Comparison of ENCODE assay signal across 14 mouse cellular contexts in genomic region chr2:27352720-27353119, GRCm38 (mm10).
DNase-seq lines count a peak whose midpoint lies in the region; ATAC-seq and TF ChIP-seq lines count a peak whose summit lies in the region.
"Had no signal": no experiment of that assay in that cellular context is flagged by ENCODE, and none has a peak within 500 bp of the region (broad histone marks: within the 10 kb centered on the region; RNA-seq: fewer than 3 reads in every experiment).

No protein-coding gene starts in this region.

- no peak overlapping the region for H3K27ac ChIP-seq in forebrain, postnatal 0 days (ENCODE audit: low read depth, low read length)
- no peak overlapping the region for H3K27ac ChIP-seq in forebrain, embryonic 10.5 days
- H3K27ac ChIP-seq in hindbrain, embryonic 11.5 days (ENCODE audit: low read depth, low read length) = no peak overlapping the region; the same call in 1 of the 2 replicates
- no peak overlapping the region for H3K27ac ChIP-seq in midbrain, embryonic 16.5 days (ENCODE audit: low read length)
- no peak overlapping the region for H3K27ac ChIP-seq in heart, embryonic 11.5 days (ENCODE audit: low read depth, low read length)
- H3K27ac ChIP-seq: gastrocnemius, adult 2 months; limb, embryonic 13.5 days had no signal

- WGBS in forebrain, postnatal 0 days = 62% methylated on average over 8 of the region's 8 CpGs
- 90% methylated on average over 8 of the region's 8 CpGs for WGBS in forebrain, embryonic 10.5 days
- WGBS in hindbrain, embryonic 11.5 days = 80% methylated on average over 8 of the region's 8 CpGs
- 72% methylated on average over 8 of the region's 8 CpGs for WGBS in midbrain, embryonic 16.5 days
- WGBS in heart, embryonic 11.5 days (ENCODE audit: insufficient replicate concordance) = 82% methylated on average over 8 of the region's 8 CpGs

- H3K36me3 ChIP-seq in forebrain, postnatal 0 days (ENCODE audit: insufficient read depth) = no peaks in the 10 kb centered on the region
- peaks cover 30% of the 10 kb centered on the region for H3K36me3 ChIP-seq in forebrain, embryonic 10.5 days (replicated peaks)
- H3K36me3 ChIP-seq in hindbrain, embryonic 11.5 days (ENCODE audit: control insufficient read depth, insufficient read depth, low read length) = no peaks in the 10 kb centered on the region
- no peaks in the 10 kb centered on the region for H3K36me3 ChIP-seq in midbrain, embryonic 16.5 days (ENCODE audit: control insufficient read depth, insufficient read depth, low read length)
- 0 out of 2 replicates have a peak, but pooled peaks cover 3% of the 10 kb centered on the region for H3K36me3 ChIP-seq in heart, embryonic 11.5 days (ENCODE audit: control insufficient read depth, insufficient read depth, low read length)

- peak; percentile 53 for ATAC-seq in forebrain, postnatal 0 days
- ATAC-seq in hindbrain, embryonic 11.5 days (ENCODE audit: low FRiP score) = peak; percentile 54
- 0 out of 2 replicates have a peak, but pooled peaks have one; percentile 36 for ATAC-seq in midbrain, embryonic 16.5 days
- no peak for ATAC-seq in heart, embryonic 11.5 days (replicated peaks; ENCODE audit: insufficient number of reproducible peaks, low FRiP score, low TSS enrichment)
- ATAC-seq: CD4-positive, CD25-positive, alpha-beta regulatory T cell, adult 4 months had no signal

- no peak for DNase-seq in forebrain, postnatal 0 days
- DNase-seq in forebrain, embryonic 10.5 days (ENCODE audit: extremely low spot score, low spot score) = no peak
- DNase-seq in brain, adult 2 months (ENCODE audit: low read depth, low spot score) = peak; percentile 57
- no peak for DNase-seq in hindbrain, embryonic 11.5 days (ENCODE audit: low spot score)
- no peak for DNase-seq in testis, postnatal 14 days (ENCODE audit: low spot score)
- no peak for DNase-seq in lung, adult 18-20 months
- DNase-seq: gastrocnemius, adult 2 months; heart, postnatal 4 days; kidney, postnatal 10 days; layer of hippocampus, postnatal 36 days had no signal

- H3K9me3 ChIP-seq in forebrain, postnatal 0 days (ENCODE audit: low read length) = no peaks in the 10 kb centered on the region
- H3K9me3 ChIP-seq in forebrain, embryonic 10.5 days = peaks cover 9% of the 10 kb centered on the region; the same call in 1 of the 2 replicates
- no peaks in the 10 kb centered on the region for H3K9me3 ChIP-seq in hindbrain, embryonic 11.5 days (ENCODE audit: control insufficient read depth, low read length)
- H3K9me3 ChIP-seq in midbrain, embryonic 16.5 days (replicated peaks; ENCODE audit: control insufficient read depth, low read length, poor library complexity, severe bottlenecking) = 0 out of 2 replicates have a peak, but pooled peaks cover 9% of the 10 kb centered on the region
- H3K9me3 ChIP-seq in heart, embryonic 11.5 days (replicated peaks; ENCODE audit: control insufficient read depth, low read length) = no peaks in the 10 kb centered on the region

- no peak for TF ChIP-seq CTCF in forebrain, postnatal 0 days (IDR thresholded peaks at IDR 0.05; ENCODE audit: low read depth)

- H3K4me3 ChIP-seq in forebrain, postnatal 0 days (ENCODE audit: low read depth, low read length) = no peak overlapping the region
- no peak overlapping the region for H3K4me3 ChIP-seq in forebrain, embryonic 10.5 days
- H3K4me3 ChIP-seq in hindbrain, embryonic 11.5 days (ENCODE audit: low read depth, low read length) = no peak overlapping the region
- no peak overlapping the region for H3K4me3 ChIP-seq in midbrain, embryonic 16.5 days (ENCODE audit: low read depth, low read length)
- no peak overlapping the region for H3K4me3 ChIP-seq in heart, embryonic 11.5 days (ENCODE audit: low read depth, low read length)
- H3K4me3 ChIP-seq: gastrocnemius, adult 2 months; limb, embryonic 13.5 days had no signal

- no peak overlapping the region for H3K9ac ChIP-seq in forebrain, postnatal 0 days
- H3K9ac ChIP-seq in hindbrain, embryonic 11.5 days (ENCODE audit: low read depth, low read length) = no peak overlapping the region
- H3K9ac ChIP-seq in midbrain, embryonic 16.5 days (ENCODE audit: low read depth, low read length) = no peak overlapping the region
- no peak overlapping the region for H3K9ac ChIP-seq in heart, embryonic 11.5 days (ENCODE audit: low read depth, low read length)
- H3K9ac ChIP-seq: limb, embryonic 13.5 days had no signal

- H3K27me3 ChIP-seq in forebrain, postnatal 0 days (ENCODE audit: insufficient read depth, low read length) = no peaks in the 10 kb centered on the region
- H3K27me3 ChIP-seq in forebrain, embryonic 10.5 days (ENCODE audit: poor library complexity, severe bottlenecking) = no peaks in the 10 kb centered on the region
- H3K27me3 ChIP-seq in hindbrain, embryonic 11.5 days (ENCODE audit: control insufficient read depth, insufficient read depth, low read length) = no peaks in the 10 kb centered on the region
- no peaks in the 10 kb centered on the region for H3K27me3 ChIP-seq in midbrain, embryonic 16.5 days (ENCODE audit: control insufficient read depth, insufficient read depth, low read depth, low read length)
- no peaks in the 10 kb centered on the region for H3K27me3 ChIP-seq in heart, embryonic 11.5 days (ENCODE audit: control insufficient read depth, insufficient read depth, low read length)
- H3K27me3 ChIP-seq: limb, embryonic 13.5 days had no signal

- no peaks in the 10 kb centered on the region for H3K4me1 ChIP-seq in forebrain, postnatal 0 days (ENCODE audit: insufficient read depth)
- peaks cover 23% of the 10 kb centered on the region for H3K4me1 ChIP-seq in forebrain, embryonic 10.5 days
- H3K4me1 ChIP-seq in hindbrain, embryonic 11.5 days (replicated peaks; ENCODE audit: control insufficient read depth, insufficient read depth, low read length) = peaks cover 11% of the 10 kb centered on the region; the same call in 1 of the 2 replicates
- peaks cover 10% of the 10 kb centered on the region for H3K4me1 ChIP-seq in midbrain, embryonic 16.5 days (ENCODE audit: control insufficient read depth, insufficient read depth, low read length)
- H3K4me1 ChIP-seq in heart, embryonic 11.5 days (ENCODE audit: control insufficient read depth, insufficient read depth, low read length) = peaks cover 17% of the 10 kb centered on the region

- no peak overlapping the region for H3K4me2 ChIP-seq in forebrain, postnatal 0 days (ENCODE audit: low read depth)
- no peak overlapping the region for H3K4me2 ChIP-seq in hindbrain, embryonic 11.5 days (replicated peaks; ENCODE audit: low read depth, low read length)
- no peak overlapping the region for H3K4me2 ChIP-seq in midbrain, embryonic 16.5 days (ENCODE audit: low read length)
- H3K4me2 ChIP-seq in heart, embryonic 11.5 days = no peak overlapping the region
- H3K4me2 ChIP-seq: limb, embryonic 13.5 days had no signal
